Mouse (Mus musculus): ENCODE measurements at regions not wholly inside any gene's neighbourhood (a gene's known extent, or its start where the extent isn't known, plus 50 kb on each side); places are given as distances from the start of the nearest gene placed in this dataset.

DNA sequence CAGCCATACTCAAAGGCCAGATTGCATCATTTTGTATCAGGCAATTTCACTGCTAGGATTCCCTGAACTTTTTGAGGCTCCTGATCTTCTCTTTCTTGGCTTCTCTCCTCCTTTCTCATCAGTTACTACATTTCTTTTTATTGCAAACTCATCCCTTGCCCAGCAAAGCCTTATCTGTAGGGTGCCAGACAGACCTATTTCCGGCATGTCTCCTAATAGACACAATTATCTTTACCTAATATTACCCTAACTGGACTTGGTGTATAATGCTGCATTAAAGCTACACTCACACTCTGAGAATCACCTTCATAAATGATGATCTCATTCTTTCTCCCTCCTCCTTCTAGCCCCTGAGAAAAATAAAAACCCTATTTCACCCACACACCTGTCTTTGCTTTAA, 396.3 kb upstream of the Nrg3 start:
- no peaks in the 10 kb centered on the region for H3K9me3 ChIP-seq (ENCODE audit: control insufficient read depth, low read length)
- ATAC-seq (ENCODE audit: low FRiP score, low TSS enrichment): no peak
- no peak overlapping the region for H3K4me2 ChIP-seq (ENCODE audit: low read length)
- H3K36me3 ChIP-seq (ENCODE audit: control insufficient read depth, insufficient read depth, low read length): no peaks in the 10 kb centered on the region
- no peak overlapping the region for H3K4me3 ChIP-seq (replicated peaks; ENCODE audit: low read depth, low read length)
- no peak for DNase-seq
- WGBS: 90% methylated on average over 1 of the region's 1 CpGs
- no peak overlapping the region for H3K9ac ChIP-seq (replicated peaks; ENCODE audit: low read length)
- H3K27me3 ChIP-seq (ENCODE audit: control insufficient read depth, insufficient read depth, low read length): no peaks in the 10 kb centered on the region
- no peak overlapping the region for H3K27ac ChIP-seq (replicated peaks; ENCODE audit: low read depth, low read length)
- H3K4me1 ChIP-seq (ENCODE audit: control insufficient read depth, insufficient read depth, low read length): no peaks in the 10 kb centered on the region

DNA sequence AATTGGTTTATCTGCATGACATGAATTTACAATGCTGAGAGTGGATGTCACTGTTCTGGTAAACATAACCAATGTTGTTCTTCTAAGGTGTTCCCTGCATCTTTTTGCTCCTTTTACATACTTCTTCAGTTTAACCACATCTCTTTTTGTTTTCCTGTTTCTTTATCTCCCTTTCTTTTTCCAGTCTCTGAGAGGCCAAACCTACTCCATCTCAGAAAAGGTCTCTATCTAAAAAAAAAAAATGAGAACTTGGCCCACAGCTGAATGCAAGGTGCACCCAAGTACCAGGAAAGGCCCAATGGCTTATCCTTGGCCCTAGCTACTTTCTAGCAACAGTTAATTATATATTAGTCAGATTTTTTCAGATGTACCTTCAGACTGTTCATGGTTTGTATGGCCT, 394.3 kb upstream of the Nrg3 start:
- H3K4me1 ChIP-seq (ENCODE audit: control insufficient read depth, insufficient read depth, low read length): no peaks in the 10 kb centered on the region

DNA sequence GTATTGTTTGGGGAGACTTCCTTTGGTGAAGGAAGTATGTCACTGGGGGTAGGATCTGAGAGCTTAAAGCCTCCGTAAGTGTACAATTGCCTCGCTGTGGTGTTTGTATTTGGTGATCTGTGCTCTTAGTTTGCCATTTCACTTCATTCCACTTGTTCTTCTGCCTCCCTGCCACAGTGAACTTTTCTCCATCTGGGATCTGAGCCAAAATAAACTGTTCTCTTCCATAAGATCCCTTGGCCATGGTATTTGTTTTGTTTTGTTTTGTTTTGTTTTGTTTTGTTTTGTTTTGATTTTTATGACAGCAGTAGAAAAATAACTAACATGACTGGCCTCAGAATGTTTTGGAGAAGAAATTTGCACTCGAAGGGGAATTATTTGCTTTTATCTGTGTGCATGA, 387.3 kb upstream of the Nrg3 start:
- Histone ChIP-seq H3K9me3 (ENCODE audit: control insufficient read depth, low read length) (no peaks in the 10 kb centered on the region), H3K4me1 (ENCODE audit: control insufficient read depth, insufficient read depth, low read length) (no peaks in the 10 kb centered on the region), H3K27me3 (ENCODE audit: control insufficient read depth, insufficient read depth, low read length) (no peaks in the 10 kb centered on the region), H3K27ac (replicated peaks; ENCODE audit: low read depth, low read length) (no peak overlapping the region), H3K9ac (replicated peaks; ENCODE audit: low read length) (no peak overlapping the region), H3K4me3 (replicated peaks; ENCODE audit: low read depth, low read length) (no peak overlapping the region), H3K36me3 (ENCODE audit: control insufficient read depth, insufficient read depth, low read length) (no peaks in the 10 kb centered on the region), H3K4me2 (ENCODE audit: low read length) (no peak overlapping the region)
- 85% methylated on average over 3 of the region's 3 CpGs for WGBS
- DNase-seq (no peak), ATAC-seq (ENCODE audit: low FRiP score, low TSS enrichment) (no peak)

More for the DNA sequence above, 394.3 kb upstream of the Nrg3 start:
- Histone ChIP-seq H3K4me2 (ENCODE audit: low read length) (no peak overlapping the region), H3K9ac (replicated peaks; ENCODE audit: low read length) (no peak overlapping the region), H3K36me3 (ENCODE audit: control insufficient read depth, insufficient read depth, low read length) (no peaks in the 10 kb centered on the region), H3K9me3 (ENCODE audit: control insufficient read depth, low read length) (no peaks in the 10 kb centered on the region), H3K27ac (replicated peaks; ENCODE audit: low read depth, low read length) (no peak overlapping the region), H3K27me3 (ENCODE audit: control insufficient read depth, insufficient read depth, low read length) (no peaks in the 10 kb centered on the region), H3K4me3 (replicated peaks; ENCODE audit: low read depth, low read length) (no peak overlapping the region)
- DNase-seq (no peak), ATAC-seq (ENCODE audit: low FRiP score, low TSS enrichment) (no peak)

DNA sequence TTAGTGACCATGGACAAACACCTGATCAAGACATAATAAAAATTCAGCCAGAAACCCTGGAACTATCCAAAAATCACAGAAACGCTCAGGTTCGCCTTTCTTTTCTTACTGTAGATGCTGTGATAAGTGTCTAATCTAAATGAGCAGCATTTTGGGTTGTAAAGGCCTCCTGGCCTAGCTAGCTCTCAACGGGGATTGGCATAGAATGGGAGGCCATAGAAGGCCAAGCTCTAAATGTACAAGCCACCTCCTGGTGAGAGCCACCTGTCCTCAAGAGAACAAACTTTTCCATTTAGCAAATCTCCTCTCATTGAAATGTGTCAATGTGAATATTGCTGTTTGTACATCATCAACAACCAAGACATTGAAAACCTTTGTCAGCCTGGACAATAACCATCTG, 386.4 kb upstream of the Nrg3 start:
- H3K4me3 ChIP-seq (replicated peaks; ENCODE audit: low read depth, low read length): no peak overlapping the region
- no peak for ATAC-seq (ENCODE audit: low FRiP score, low TSS enrichment)
- H3K9ac ChIP-seq (replicated peaks; ENCODE audit: low read length): no peak overlapping the region
- DNase-seq: no peak
- no peak overlapping the region for H3K4me2 ChIP-seq (ENCODE audit: low read length)
- H3K9me3 ChIP-seq (ENCODE audit: control insufficient read depth, low read length): no peaks in the 10 kb centered on the region
- no peak overlapping the region for H3K27ac ChIP-seq (replicated peaks; ENCODE audit: low read depth, low read length)
- no peaks in the 10 kb centered on the region for H3K36me3 ChIP-seq (ENCODE audit: control insufficient read depth, insufficient read depth, low read length)
- WGBS: 87% methylated on average over 3 of the region's 3 CpGs
- no peaks in the 10 kb centered on the region for H3K27me3 ChIP-seq (ENCODE audit: control insufficient read depth, insufficient read depth, low read length)
- no peaks in the 10 kb centered on the region for H3K4me1 ChIP-seq (ENCODE audit: control insufficient read depth, insufficient read depth, low read length)

DNA sequence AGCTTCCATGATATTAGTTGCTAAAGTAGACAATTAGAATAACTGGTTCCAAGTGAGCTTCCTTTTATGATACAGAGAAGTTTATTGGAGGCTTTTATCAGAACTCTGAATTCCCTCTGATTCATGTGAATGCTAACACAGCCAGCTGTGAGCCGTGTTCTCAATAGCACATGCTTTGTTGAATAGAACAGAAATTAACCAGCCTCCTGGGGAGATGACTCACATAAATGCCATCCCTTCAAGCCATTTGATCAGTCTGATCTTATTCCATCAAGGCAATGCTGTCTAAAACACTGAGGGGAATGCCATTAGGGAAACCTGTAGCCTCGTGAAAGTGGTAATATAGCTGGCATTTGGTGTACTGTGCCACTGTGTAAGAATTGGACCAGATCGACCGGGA, 380.1 kb upstream of the Nrg3 start:
- no peaks in the 10 kb centered on the region for H3K27me3 ChIP-seq (ENCODE audit: control insufficient read depth, insufficient read depth, low read length)
- no peaks in the 10 kb centered on the region for H3K36me3 ChIP-seq (ENCODE audit: control insufficient read depth, insufficient read depth, low read length)
- 72% methylated on average over 4 of the region's 4 CpGs for WGBS
- H3K4me3 ChIP-seq (replicated peaks; ENCODE audit: low read depth, low read length): no peak overlapping the region
- H3K9ac ChIP-seq (replicated peaks; ENCODE audit: low read length): no peak overlapping the region
- H3K4me1 ChIP-seq (ENCODE audit: control insufficient read depth, insufficient read depth, low read length): no peaks in the 10 kb centered on the region
- DNase-seq (peak; percentile 4), ATAC-seq (ENCODE audit: low FRiP score, low TSS enrichment) (no peak)
- no peaks in the 10 kb centered on the region for H3K9me3 ChIP-seq (ENCODE audit: control insufficient read depth, low read length)
- no peak overlapping the region for H3K4me2 ChIP-seq (ENCODE audit: low read length)
- H3K27ac ChIP-seq (replicated peaks; ENCODE audit: low read depth, low read length): no peak overlapping the region

DNA sequence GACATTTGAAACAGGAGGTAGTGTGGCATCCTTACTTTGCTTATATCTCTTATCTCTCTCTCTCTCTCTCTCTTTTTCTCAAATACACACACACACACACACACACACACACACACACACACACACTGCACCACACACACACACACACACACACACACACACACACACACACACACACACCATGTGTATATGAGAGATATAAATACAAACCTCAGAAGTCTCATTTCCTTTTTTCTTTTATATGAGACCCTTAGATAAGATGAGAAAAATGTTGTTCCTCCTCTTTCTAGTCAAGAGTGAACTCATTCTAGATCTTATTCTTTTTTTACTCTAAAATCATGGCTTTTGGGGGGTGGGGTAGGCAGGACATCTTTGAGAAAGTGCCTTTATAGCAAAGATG, 379.6 kb upstream of the Nrg3 start:
- DNase-seq: no peak
- Histone ChIP-seq H3K4me1 (ENCODE audit: control insufficient read depth, insufficient read depth, low read length) (no peaks in the 10 kb centered on the region), H3K4me3 (replicated peaks; ENCODE audit: low read depth, low read length) (no peak overlapping the region), H3K27me3 (ENCODE audit: control insufficient read depth, insufficient read depth, low read length) (no peaks in the 10 kb centered on the region), H3K36me3 (ENCODE audit: control insufficient read depth, insufficient read depth, low read length) (no peaks in the 10 kb centered on the region), H3K27ac (replicated peaks; ENCODE audit: low read depth, low read length) (no peak overlapping the region), H3K9ac (replicated peaks; ENCODE audit: low read length) (no peak overlapping the region), H3K9me3 (ENCODE audit: control insufficient read depth, low read length) (no peaks in the 10 kb centered on the region), H3K4me2 (ENCODE audit: low read length) (no peak overlapping the region)
- ATAC-seq (ENCODE audit: low FRiP score, low TSS enrichment): no peak

All from midbrain, embryonic 14.5 days (tissue).